Mouse (Mus musculus): ENCODE measurements around the gene Cldn34c2.
"Not testable (repeated sequence)": the region's sequence is repeated elsewhere in the genome, so short reads cannot be mapped to it uniquely, and the experiment has no call there.

Gene Cldn34c2

GRCm38 (mm10) chrX:123581400-123581799, at the start of gene Cldn34c2:
Gene Cldn34c2 (plus strand): TSS chrX:123581700.
- not testable (repeated sequence) for ATAC-seq (ENCODE audit: low TSS enrichment)

GRCm38 (mm10) chrX:123551378-123551777, 30.1 kb upstream of the Cldn34c2 start:
- not testable (repeated sequence) for ATAC-seq (ENCODE audit: low TSS enrichment)

- peak; percentile 65 for ATAC-seq (ENCODE audit: low TSS enrichment)
Observed at GRCm38 (mm10) chrX:123612158-123612828, 30.8 kb downstream of the Cldn34c2 start.
